Mouse (Mus musculus) forelimb bud, embryonic 11.5 days (tissue): ENCODE measurements around the gene Gm29110.
"Not testable (repeated sequence)": the region's sequence is repeated elsewhere in the genome, so short reads cannot be mapped to it uniquely, and the experiment has no call there.

Experiments used
- DNase-seq: peaks from one replicate; pipeline ENCODE4 v3.0.0-alpha.2; 2012; ENCODE audit warnings: low read depth, low spot score

The Gm29110 gene

DNA sequence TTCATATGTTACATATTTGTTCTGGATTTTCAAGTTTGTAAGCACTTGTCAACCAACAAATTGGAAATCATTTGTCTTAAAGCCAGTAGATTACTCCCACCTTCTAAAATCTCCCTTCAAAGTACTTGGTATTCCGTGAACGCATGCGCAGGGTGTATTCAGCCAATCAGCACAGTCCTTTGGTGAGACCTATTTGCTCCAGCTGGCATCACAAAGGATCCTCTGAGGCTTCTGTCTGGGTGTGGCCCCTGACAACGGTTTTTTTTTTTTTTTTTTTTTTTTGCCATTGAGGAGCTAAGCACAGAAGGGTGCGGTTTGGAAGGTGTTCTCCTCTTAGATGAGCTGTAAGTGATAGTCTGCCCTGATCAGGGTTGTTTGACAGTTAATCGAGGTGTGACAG, at the start of gene Gm29110:
Gene Gm29110 (plus strand): TSS at position 301 of the 400 bp plus-strand sequence.
- DNase-seq: not testable (repeated sequence)
